Mouse (Mus musculus): Measurements from ENCODE around the gene Tgif1. TPM values are rescaled to one million over a fixed set of nuclear protein-coding genes. Genes with fewer than 3 reads are reported as not detected.
"Not testable (repeated sequence)": the region's sequence is repeated elsewhere in the genome, so short reads cannot be mapped to it uniquely, and the experiment has no call there.

Gene Tgif1
- polyA plus RNA-seq, 1 experiment, result 26.4 TPM

DNA sequence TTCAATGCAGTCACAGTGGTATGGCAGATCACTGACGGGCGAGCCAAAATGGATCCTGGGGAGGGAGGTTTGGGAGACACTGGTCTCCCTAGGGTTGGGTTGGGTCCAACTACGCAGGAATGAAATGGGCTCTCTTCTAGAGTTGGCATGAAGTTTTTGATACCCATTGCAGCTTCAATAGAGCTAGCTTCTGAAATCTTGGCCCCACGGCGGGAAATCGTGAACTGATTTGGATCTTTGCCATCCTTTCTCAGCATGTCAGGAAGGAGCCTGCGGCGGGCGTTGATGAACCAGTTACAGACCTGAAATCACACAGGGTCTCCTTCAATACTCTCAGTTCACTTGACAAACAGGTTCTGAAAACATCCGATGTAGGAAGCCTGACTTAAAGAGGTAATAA is 8.4 kb downstream of the Tgif1 start:
- TF ChIP-seq POLR2A (IDR thresholded peaks at IDR 0.05; ENCODE audit: low read depth, low read length) (no peak), CTCF (IDR thresholded peaks at IDR 0.05; ENCODE audit: extremely low read depth, insufficient read length, insufficient replicate concordance, low read depth, low read length) (no peak)
- 16% methylated on average over 10 of the region's 10 CpGs for WGBS

DNA sequence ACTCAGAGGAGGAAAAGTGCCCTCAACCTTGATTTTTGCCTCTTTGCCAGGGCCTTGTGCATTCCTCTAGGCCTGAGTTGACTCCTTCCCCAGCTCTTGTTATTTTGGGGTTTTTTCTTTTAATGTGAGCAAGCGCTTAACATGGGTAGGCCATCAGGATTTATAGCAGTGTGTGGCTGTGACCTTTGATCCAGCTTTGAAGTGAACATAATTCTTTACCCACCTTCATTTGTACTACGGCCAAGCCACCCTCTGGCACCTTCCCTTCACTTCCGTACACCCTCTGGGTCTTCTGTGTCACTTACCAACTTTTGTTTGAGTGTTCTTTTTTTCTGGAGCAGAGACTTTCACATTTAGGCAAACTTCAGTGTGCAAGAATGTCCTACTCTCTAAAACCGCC is 10.1 kb downstream of the Tgif1 start:
- TF ChIP-seq POLR2A (IDR thresholded peaks at IDR 0.05; ENCODE audit: low read depth, low read length) (no peak), CTCF (IDR thresholded peaks at IDR 0.05; ENCODE audit: extremely low read depth, insufficient read length, insufficient replicate concordance, low read depth, low read length) (no peak)
- no peak overlapping the region for H3K4me3 ChIP-seq (ENCODE audit: low read depth, low read length)
- 21% methylated on average over 4 of the region's 4 CpGs for whole genome bisulfite sequencing
- H3K27me3 ChIP-seq (ENCODE audit: control insufficient read depth, insufficient read depth, low read length), result no peaks in the 10 kb centered on the region
- peaks cover 30% of the 10 kb centered on the region for H3K4me1 ChIP-seq (ENCODE audit: control insufficient read depth, insufficient read depth, insufficient read length, low read length)
- peak overlapping the region; percentile 66 for H3K27ac ChIP-seq (ENCODE audit: insufficient read depth, low read depth, low read length)
- peaks cover 11% of the 10 kb centered on the region for H3K36me3 ChIP-seq (ENCODE audit: control insufficient read depth, insufficient read depth, low read length)

More for the DNA sequence above, 8.4 kb downstream of the Tgif1 start:
- Histone ChIP-seq H3K36me3 (ENCODE audit: control insufficient read depth, insufficient read depth, low read length) (peaks cover 11% of the 10 kb centered on the region), H3K4me1 (ENCODE audit: control insufficient read depth, insufficient read depth, insufficient read length, low read length) (peaks cover 24% of the 10 kb centered on the region), H3K4me3 (ENCODE audit: low read depth, low read length) (no peak overlapping the region), H3K27ac (ENCODE audit: insufficient read depth, low read depth, low read length) (peak overlapping the region; percentile 80), H3K27me3 (ENCODE audit: control insufficient read depth, insufficient read depth, low read length) (no peaks in the 10 kb centered on the region)

DNA sequence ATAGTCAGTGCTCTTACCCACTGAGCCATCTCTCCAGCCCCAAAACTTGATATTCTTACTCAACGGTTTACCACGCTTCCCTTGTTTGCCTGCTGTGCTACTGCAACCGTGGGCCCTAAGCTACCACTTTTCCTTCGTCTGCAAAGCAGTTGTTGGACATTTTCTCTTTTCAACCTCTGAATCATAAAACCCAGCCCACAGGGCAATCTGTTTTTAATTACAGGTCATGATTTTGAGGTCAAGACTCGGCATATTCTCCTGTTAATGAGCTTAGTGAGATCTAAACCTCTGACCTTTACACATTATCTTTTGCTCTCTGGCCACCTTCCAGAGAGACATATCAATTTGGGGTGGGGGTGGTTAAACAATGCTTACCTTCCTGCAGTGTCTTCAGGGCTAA is 14.8 kb downstream of the Tgif1 start:
- Histone ChIP-seq H3K27me3 (ENCODE audit: control insufficient read depth, insufficient read depth, low read length) (no peaks in the 10 kb centered on the region), H3K4me1 (ENCODE audit: control insufficient read depth, insufficient read depth, insufficient read length, low read length) (peaks cover 27% of the 10 kb centered on the region; the same call in 1 of the 2 replicates), H3K4me3 (ENCODE audit: low read depth, low read length) (no peak overlapping the region), H3K36me3 (ENCODE audit: control insufficient read depth, insufficient read depth, low read length) (peaks cover 3% of the 10 kb centered on the region; the same call in 1 of the 2 replicates), H3K27ac (ENCODE audit: insufficient read depth, low read depth, low read length) (peak overlapping the region; percentile 68)
- 42% methylated on average over 5 of the region's 5 CpGs for WGBS
- TF ChIP-seq POLR2A (IDR thresholded peaks at IDR 0.05; ENCODE audit: low read depth, low read length) (no peak), CTCF (IDR thresholded peaks at IDR 0.05; ENCODE audit: extremely low read depth, insufficient read length, insufficient replicate concordance, low read depth, low read length) (no peak)

- Histone ChIP-seq H3K27ac (ENCODE audit: insufficient read depth, low read depth, low read length) (0 out of 2 replicates have a peak overlapping the region, but pooled peaks have one; percentile 8), H3K27me3 (ENCODE audit: control insufficient read depth, insufficient read depth, low read length) (no peaks in the 10 kb centered on the region), H3K4me3 (ENCODE audit: low read depth, low read length) (no peak overlapping the region), H3K4me1 (ENCODE audit: control insufficient read depth, insufficient read depth, insufficient read length, low read length) (peaks cover 24% of the 10 kb centered on the region; the same call in 1 of the 2 replicates), H3K36me3 (ENCODE audit: control insufficient read depth, insufficient read depth, low read length) (peaks cover 3% of the 10 kb centered on the region; the same call in 1 of the 2 replicates)
- TF ChIP-seq POLR2A (IDR thresholded peaks at IDR 0.05; ENCODE audit: low read depth, low read length), result no peak
- no peak for TF ChIP-seq CTCF (IDR thresholded peaks at IDR 0.05; ENCODE audit: extremely low read depth, insufficient read length, insufficient replicate concordance, low read depth, low read length)
- 26% methylated on average over 7 of the region's 7 CpGs for WGBS
Measured at GRCm38 (mm10) chr17:70838031-70838430, 15.3 kb downstream of the Tgif1 start.

- WGBS, result 80% methylated on average over 6 of the region's 6 CpGs
- Histone ChIP-seq H3K27ac (ENCODE audit: insufficient read depth, low read depth, low read length) (0 out of 2 replicates have a peak overlapping the region, but pooled peaks have one; percentile 21), H3K4me1 (ENCODE audit: control insufficient read depth, insufficient read depth, insufficient read length, low read length) (peaks cover 26% of the 10 kb centered on the region; the same call in 1 of the 2 replicates)
- not testable (repeated sequence) for H3K27me3 ChIP-seq (ENCODE audit: control insufficient read depth, insufficient read depth, low read length); H3K4me3 ChIP-seq (ENCODE audit: low read depth, low read length); H3K36me3 ChIP-seq (ENCODE audit: control insufficient read depth, insufficient read depth, low read length)
Measured at GRCm38 (mm10) chr17:70837474-70837873, 15.9 kb downstream of the Tgif1 start.

GRCm38 (mm10) chr17:70836820-70837219 is 16.5 kb downstream of the Tgif1 start:
- Histone ChIP-seq H3K27ac (ENCODE audit: insufficient read depth, low read depth, low read length) (peak overlapping the region; percentile 62), H3K27me3 (ENCODE audit: control insufficient read depth, insufficient read depth, low read length) (no peaks in the 10 kb centered on the region), H3K36me3 (ENCODE audit: control insufficient read depth, insufficient read depth, low read length) (peaks cover 3% of the 10 kb centered on the region; the same call in 1 of the 2 replicates), H3K4me1 (ENCODE audit: control insufficient read depth, insufficient read depth, insufficient read length, low read length) (peaks cover 28% of the 10 kb centered on the region; the same call in 1 of the 2 replicates), H3K4me3 (ENCODE audit: low read depth, low read length) (no peak overlapping the region)
- TF ChIP-seq POLR2A (IDR thresholded peaks at IDR 0.05; ENCODE audit: low read depth, low read length), result no peak
- no peak for TF ChIP-seq CTCF (IDR thresholded peaks at IDR 0.05; ENCODE audit: extremely low read depth, insufficient read length, insufficient replicate concordance, low read depth, low read length)
- WGBS, result 37% methylated on average over 7 of the region's 7 CpGs

GRCm38 (mm10) chr17:70835071-70835790 is 18.1 kb downstream of the Tgif1 start:
- WGBS, result 7% methylated on average over 10 of the region's 10 CpGs
- peak overlapping the region; percentile 58 for H3K4me3 ChIP-seq (ENCODE audit: low read depth, low read length)

More at GRCm38 (mm10) chr17:70835071-70835790, 18.1 kb downstream of the Tgif1 start:
- Histone ChIP-seq H3K4me1 (ENCODE audit: control insufficient read depth, insufficient read depth, insufficient read length, low read length) (peaks cover 33% of the 10 kb centered on the region; the same call in 1 of the 2 replicates), H3K27ac (ENCODE audit: insufficient read depth, low read depth, low read length) (peak overlapping the region; percentile 72), H3K36me3 (ENCODE audit: control insufficient read depth, insufficient read depth, low read length) (no peaks in the 10 kb centered on the region), H3K27me3 (ENCODE audit: control insufficient read depth, insufficient read depth, low read length) (no peaks in the 10 kb centered on the region)
- TF ChIP-seq CTCF (IDR thresholded peaks at IDR 0.05; ENCODE audit: extremely low read depth, insufficient read length, insufficient replicate concordance, low read depth, low read length) (no peak), POLR2A (IDR thresholded peaks at IDR 0.05; ENCODE audit: low read depth, low read length) (no peak)

Measured in small intestine, adult 2 months (tissue).